Mouse (Mus musculus) adrenal gland, postnatal 4 days (tissue): Measurements from ENCODE around the gene Slc38a5. TPM values are rescaled to one million over a fixed set of nuclear protein-coding genes. Genes with fewer than 3 reads are reported as not detected.

Experiments
- DNase-seq, 2 experiments: peaks; one replicate each; pipeline ENCODE4 v3.0.0; 2021 to 2022; ENCODE audit warnings: low spot score in 2 of 2, mixed read lengths in 2 of 2
- total RNA-seq, 2 experiments: library from RNA; stranded (reverse); gene quantifications; 2 replicates each; pipeline ENCODE4 v1.2.3; 2021

The Slc38a5 gene
- total RNA-seq, 2 experiments from 2014 or later = 2.1 to 7.4 TPM

DNA sequence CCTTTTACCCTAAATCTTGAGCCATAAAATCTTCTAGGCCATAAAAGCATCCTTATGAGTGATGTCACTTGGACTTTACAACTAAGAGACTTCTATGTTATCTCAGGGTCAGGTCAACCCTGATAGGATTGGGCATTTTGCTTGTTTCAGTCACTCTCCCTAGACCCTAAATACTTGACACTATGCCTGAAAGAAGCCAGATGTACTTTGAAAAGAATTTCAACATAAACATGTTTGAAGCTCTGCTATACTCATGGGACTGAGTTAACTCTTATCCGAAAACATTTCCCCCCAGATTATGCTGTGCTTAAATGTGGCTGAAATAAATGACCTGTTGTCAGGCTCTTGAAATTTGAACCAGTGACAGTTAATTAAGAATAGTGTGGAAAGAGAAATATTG, 38.4 kb downstream of the Slc38a5 start:
- no peak for DNase-seq

DNA sequence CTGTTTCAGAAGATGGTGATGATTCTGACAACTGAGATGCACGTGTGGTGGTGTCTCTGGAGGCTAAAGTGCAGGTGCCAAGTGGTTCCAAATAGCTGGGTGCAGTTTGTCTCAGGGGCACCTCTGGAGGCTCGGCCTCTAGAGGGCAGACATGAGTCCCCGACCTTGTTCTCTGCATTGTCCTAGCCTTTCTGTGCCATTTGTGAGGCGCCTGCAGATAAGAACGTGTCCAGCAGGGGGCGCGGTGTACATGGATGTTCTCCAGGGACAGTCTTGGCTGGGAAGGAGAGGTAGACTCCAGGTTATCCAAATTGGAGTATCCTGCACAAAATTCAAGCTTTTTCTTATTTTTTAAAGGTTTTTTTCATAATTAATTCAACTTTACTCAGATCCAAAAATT, 44.0 kb downstream of the Slc38a5 start:
- DNase-seq = peak in 1 of 2 experiments; percentile 10

DNA sequence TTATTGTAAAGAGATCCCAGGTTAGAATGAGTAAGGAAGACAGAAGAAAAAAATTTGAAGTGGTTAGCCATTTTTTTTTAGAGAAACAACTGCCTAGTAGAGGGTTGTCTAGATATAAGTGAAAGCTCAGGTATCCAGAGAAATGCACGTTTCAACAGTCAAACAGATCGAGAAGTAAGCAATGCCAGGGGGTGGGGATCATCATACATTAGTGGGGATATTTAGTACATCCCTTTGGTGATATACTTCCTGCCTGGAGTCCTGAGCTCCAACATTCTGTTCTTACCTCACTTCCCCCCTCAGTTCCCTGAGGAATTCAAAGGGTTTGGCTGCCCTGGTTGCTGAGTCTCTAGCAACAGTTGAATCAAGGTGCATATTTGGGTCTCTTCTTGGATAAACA, 56.2 kb downstream of the Slc38a5 start, which contains the start of gene Ssxb10:
Gene Ssxb10, plus strand, starts transcription at position 301 of the 400 bp plus-strand sequence.
- no peak for DNase-seq

Other genes starting within 250 kb of the Slc38a5 start
- gene Suv39h1, start 196.4 kb upstream of the Slc38a5 start, total RNA-seq = 10 to 100 TPM; 28.9 to 30.0 TPM
- gene Was, start 180.6 kb upstream of the Slc38a5 start, total RNA-seq = 1 to 10 TPM; 3.1 to 3.3 TPM
- 10 to 100 TPM; 68.3 to 76.5 TPM for gene Wdr13, start 138.2 kb upstream of the Slc38a5 start, total RNA-seq
- 100 to 1,000 TPM; 391 to 494 TPM for gene Rbm3, start 125.3 kb upstream of the Slc38a5 start, total RNA-seq
- gene Tbc1d25, start 95.0 kb upstream of the Slc38a5 start, total RNA-seq = 1 to 10 TPM; 7.6 to 8.2 TPM
- gene Ebp, start 77.6 kb upstream of the Slc38a5 start, total RNA-seq = 10 to 100 TPM; 42.7 to 47.8 TPM
- 1 to 10 TPM; 7.6 to 8.0 TPM for gene Porcn, start 64.6 kb upstream of the Slc38a5 start, total RNA-seq
- 10 to 100 TPM; 18.5 to 21.3 TPM for gene Ftsj1, start 18.7 kb upstream of the Slc38a5 start, total RNA-seq
- not detected for gene Ssxb10, start 56.3 kb downstream of the Slc38a5 start, total RNA-seq
- gene Ssxb9, start 95.8 kb downstream of the Slc38a5 start, total RNA-seq = not detected
- not detected for gene Ssxb1, start 142.2 kb downstream of the Slc38a5 start, total RNA-seq
- not detected for gene Ssxb2, start 190.6 kb downstream of the Slc38a5 start, total RNA-seq